Mouse (Mus musculus): Measurements from ENCODE around the gene Setdb2. TPM values are rescaled to one million over a fixed set of nuclear protein-coding genes. Genes with fewer than 3 reads are reported as not detected.
A peak's percentile ranks its signal among the peaks of the same experiment; 100 is the strongest.
"Not testable (repeated sequence)": the region's sequence is repeated elsewhere in the genome, so short reads cannot be mapped to it uniquely, and the experiment has no call there.

Gene Setdb2
- polyA plus RNA-seq, 1 experiment = 2.5 TPM

GRCm38 (mm10) chr14:59390181-59390580, 50.5 kb downstream of the Setdb2 start:
- DNase-seq (ENCODE audit: low read depth, low spot score) = not testable (repeated sequence)
- 54% methylated on average over 4 of the region's 4 CpGs for WGBS

GRCm38 (mm10) chr14:59389532-59389931, 51.2 kb downstream of the Setdb2 start:
- no peak for DNase-seq (ENCODE audit: low read depth, low spot score)
- 34% methylated on average over 1 of the region's 1 CpGs for WGBS

- no peak for DNase-seq (ENCODE audit: low read depth, low spot score)
- 92% methylated on average over 25 of the region's 25 CpGs for WGBS
Measured at GRCm38 (mm10) chr14:59370348-59371068, 70.2 kb downstream of the Setdb2 start.

- WGBS = 67% methylated on average over 8 of the region's 8 CpGs
- DNase-seq (ENCODE audit: low read depth, low spot score) = no peak
Measured at GRCm38 (mm10) chr14:59366386-59367105, 74.1 kb downstream of the Setdb2 start.

- peak; percentile 75 for DNase-seq (ENCODE audit: low read depth, low spot score)
- 17% methylated on average over 6 of the region's 6 CpGs for WGBS
Measured at GRCm38 (mm10) chr14:59365244-59365644, 75.4 kb downstream of the Setdb2 start, which contains the start of gene Phf11d. TSS of gene Phf11d (minus strand) at chr14:59365470.

Other genes with a start within 250 kb of the Setdb2 start
- 13.9 and 24.3 TPM in 2 replicates for gene Rcbtb1, start 239.7 kb downstream of the Setdb2 start, polyA plus RNA-seq (2012; rRNA removed)
- gene Gm6904, start 180.7 kb downstream of the Setdb2 start, polyA plus RNA-seq (2012; rRNA removed) = not detected in 2 replicates
- 0.48 and 0.92 TPM in 2 replicates for gene Phf11a, start 143.4 kb downstream of the Setdb2 start, polyA plus RNA-seq (2012; rRNA removed)
- gene Phf11b, start 99.5 kb downstream of the Setdb2 start, polyA plus RNA-seq (2012; rRNA removed) = 1.4 and 1.5 TPM in 2 replicates
- gene Phf11d, start 75.4 kb downstream of the Setdb2 start, polyA plus RNA-seq (2012; rRNA removed) = 3.0 and 4.3 TPM in 2 replicates
- gene Phf11c, start 45.5 kb downstream of the Setdb2 start, polyA plus RNA-seq (2012; rRNA removed) = 0.52 and 0.86 TPM in 2 replicates
- 8.4 and 8.6 TPM in 2 replicates for gene Cab39l, start 88 bp upstream of the Setdb2 start, polyA plus RNA-seq (2012; rRNA removed)
- gene Cdadc1, start 157.1 kb upstream of the Setdb2 start, polyA plus RNA-seq (2012; rRNA removed) = 3.9 and 4.2 TPM in 2 replicates
- gene Shisa2, start 184.4 kb upstream of the Setdb2 start, polyA plus RNA-seq (2012; rRNA removed) = 6.4 and 8.4 TPM in 2 replicates